Mouse (Mus musculus) G1E (cell line): ENCODE data around the gene Gm13695.
"Not testable (repeated sequence)": the region's sequence is repeated elsewhere in the genome, so short reads cannot be mapped to it uniquely, and the experiment has no call there.

ENCODE experiments used
- CTCF ChIP-seq: IDR thresholded peaks from 2 replicates; pipeline ENCODE4 v1.5.1; 2012; ENCODE audit warnings: low read depth, low read length, inconsistent platforms, mixed read lengths
- GATA1 ChIP-seq: IDR thresholded peaks from 2 replicates; pipeline ENCODE4 v1.6.1; 2012; ENCODE audit warnings: borderline replicate concordance, low read length, inconsistent platforms, mixed read lengths
- GATA2 ChIP-seq: IDR thresholded peaks from 2 replicates; pipeline ENCODE4 v1.6.1; 2012; ENCODE audit warnings: low read depth, low read length, inconsistent platforms, borderline replicate concordance
- TAL1 ChIP-seq: conservative IDR thresholded peaks from 2 replicates; pipeline ENCODE4 v1.6.1; 2012; ENCODE audit warnings: low read depth, low read length, inconsistent platforms, mixed read lengths

DNA sequence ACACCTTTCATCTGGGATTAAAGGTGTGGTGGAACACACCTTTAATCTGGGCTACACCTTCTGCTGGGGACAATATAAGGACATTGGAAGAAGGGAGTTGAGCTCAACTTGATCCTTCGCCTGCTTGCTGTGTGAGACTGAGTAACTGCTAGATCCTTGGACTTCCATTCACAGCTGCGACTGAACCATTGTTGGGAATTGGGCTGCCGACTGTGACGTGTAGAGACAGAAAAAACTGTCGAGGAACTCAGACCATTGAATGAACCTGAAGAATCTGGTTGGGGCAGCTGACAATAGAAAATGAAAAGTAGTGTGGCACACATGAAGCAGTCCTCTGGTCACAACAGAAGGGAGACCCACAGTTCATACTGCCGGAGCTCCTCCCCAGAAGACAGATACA, 11.7 kb upstream of the Gm13695 start, which contains the start of gene Gm13698:
- not testable (repeated sequence) for TF ChIP-seq GATA2, CTCF, GATA1, TAL1
